Mouse (Mus musculus): Measurements from ENCODE around the gene Rab26.

The Rab26 gene

DNA sequence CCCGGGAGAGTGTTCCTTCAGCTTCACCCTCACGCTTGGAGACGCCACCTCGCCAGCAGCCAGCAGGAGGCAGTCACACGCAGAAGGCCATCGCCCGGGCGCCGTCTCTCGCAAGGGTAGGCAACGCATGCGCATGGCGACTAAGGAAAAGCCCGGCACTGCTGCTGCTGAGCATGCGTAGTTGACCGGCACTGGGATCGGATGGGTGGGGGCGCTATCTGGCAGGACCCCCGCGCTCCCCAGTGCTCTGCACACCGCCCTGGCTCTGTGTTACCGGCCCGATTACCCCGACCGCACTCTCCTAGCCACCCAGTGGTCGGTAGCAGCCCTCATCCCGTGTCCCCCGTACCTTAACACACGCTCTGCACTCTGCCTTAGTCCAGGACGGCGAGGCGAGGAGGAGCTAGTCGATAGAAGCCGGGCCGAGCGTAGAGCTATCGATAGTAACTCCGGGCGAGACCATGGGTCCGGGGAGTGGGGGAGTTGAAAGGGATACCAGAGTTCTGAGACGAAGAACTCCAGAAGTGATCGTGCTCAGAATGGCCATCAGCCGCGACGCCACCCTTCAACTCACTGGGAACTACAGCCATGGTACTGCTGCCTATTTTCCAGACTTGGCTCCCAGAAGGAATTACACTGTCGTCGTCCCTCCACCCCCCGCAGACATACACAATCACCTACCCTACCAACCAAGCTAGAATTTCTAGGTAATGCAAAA is 55.2 kb downstream of the Rab26 start, which contains the start of gene Mlst8:
Mlst8 (minus strand) TSS at position 416 of the 718 bp plus-strand sequence.
- peak; percentile 97 to 98 for DNase-seq (ENCODE audit: low spot score in 2 of 2)

DNA sequence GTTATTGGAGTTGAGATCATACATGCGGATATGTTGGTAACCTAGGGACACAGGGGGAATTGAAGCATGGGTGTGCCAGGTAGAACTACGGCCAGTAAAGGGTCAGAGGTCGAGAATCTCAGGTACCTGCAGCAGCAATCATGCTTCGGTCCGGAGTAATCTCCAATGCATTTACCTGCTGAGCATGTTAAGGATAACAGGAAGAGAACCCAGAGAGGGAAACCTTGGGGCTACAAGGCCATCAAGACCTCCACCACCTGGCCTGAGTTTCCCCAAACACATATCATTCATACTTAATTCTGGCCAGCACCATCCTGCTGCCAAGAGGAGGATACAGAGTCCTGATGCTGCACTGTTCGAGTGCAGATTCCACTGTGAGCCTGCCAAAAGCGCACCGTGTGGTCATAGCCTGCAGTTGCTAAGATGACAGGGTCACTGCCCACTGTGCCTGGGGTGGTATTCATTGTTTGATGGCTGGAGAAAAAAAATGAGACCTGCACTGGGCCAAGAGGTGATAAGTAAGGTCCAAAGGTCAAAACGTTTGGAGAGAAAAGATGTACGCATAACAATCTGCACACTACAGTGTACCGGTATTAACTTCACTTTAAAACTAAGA is 55.9 kb downstream of the Rab26 start:
- DNase-seq (ENCODE audit: low spot score in 2 of 2), result no peak
